Mouse (Mus musculus) E14TG2a.4 (cell line): ENCODE measurements around the gene Rps10.

Source experiments
- CTCF ChIP-seq: conservative IDR thresholded peaks from 2 replicates; pipeline ENCODE4 v1.5.1; 2014; ENCODE audit warnings: low read length
- NANOG ChIP-seq: IDR thresholded peaks from 2 replicates; pipeline ENCODE4 v1.6.1; 2014; ENCODE audit warnings: borderline replicate concordance, low read length, mixed read lengths
- POU5F1 ChIP-seq: IDR thresholded peaks from 2 replicates; pipeline ENCODE4 v1.6.1; 2014; ENCODE audit warnings: low read length, borderline replicate concordance

DNA sequence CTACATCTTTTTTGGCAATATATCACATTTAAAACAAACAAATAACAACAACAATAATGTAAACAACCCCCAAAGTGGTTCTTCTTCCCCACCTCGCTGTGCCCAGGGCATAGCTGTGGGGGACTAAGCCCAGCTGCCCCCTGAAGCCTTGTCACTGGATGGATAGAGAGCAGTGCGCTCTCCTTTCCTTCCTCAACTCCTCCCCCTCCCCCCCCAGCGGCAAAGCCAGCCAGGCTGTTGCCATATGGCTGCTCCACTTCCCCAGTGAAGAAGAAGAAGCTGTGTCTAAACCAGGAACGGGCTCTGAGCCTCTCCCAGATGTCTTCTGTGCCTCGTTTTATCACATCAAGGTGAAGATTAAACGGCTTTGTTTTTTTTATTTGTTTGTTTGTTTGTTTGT is 6.6 kb upstream of the Rps10 start:
- TF ChIP-seq CTCF (no peak), POU5F1 (no peak), NANOG (no peak)
